Mouse (Mus musculus) right cerebral cortex, postnatal 4 days (tissue): ENCODE results near the gene Zfp52.

Source experiments
- DNase-seq: peaks from one replicate; pipeline ENCODE4 v3.0.0-alpha.2; 2022

Gene Zfp52

GRCm38 (mm10) chr17:21535096-21536001 is at the start of gene Zfp52:
Gene Zfp52, plus strand, starts transcription at chr17:21535539.
- DNase-seq: peak; percentile 37

DNA sequence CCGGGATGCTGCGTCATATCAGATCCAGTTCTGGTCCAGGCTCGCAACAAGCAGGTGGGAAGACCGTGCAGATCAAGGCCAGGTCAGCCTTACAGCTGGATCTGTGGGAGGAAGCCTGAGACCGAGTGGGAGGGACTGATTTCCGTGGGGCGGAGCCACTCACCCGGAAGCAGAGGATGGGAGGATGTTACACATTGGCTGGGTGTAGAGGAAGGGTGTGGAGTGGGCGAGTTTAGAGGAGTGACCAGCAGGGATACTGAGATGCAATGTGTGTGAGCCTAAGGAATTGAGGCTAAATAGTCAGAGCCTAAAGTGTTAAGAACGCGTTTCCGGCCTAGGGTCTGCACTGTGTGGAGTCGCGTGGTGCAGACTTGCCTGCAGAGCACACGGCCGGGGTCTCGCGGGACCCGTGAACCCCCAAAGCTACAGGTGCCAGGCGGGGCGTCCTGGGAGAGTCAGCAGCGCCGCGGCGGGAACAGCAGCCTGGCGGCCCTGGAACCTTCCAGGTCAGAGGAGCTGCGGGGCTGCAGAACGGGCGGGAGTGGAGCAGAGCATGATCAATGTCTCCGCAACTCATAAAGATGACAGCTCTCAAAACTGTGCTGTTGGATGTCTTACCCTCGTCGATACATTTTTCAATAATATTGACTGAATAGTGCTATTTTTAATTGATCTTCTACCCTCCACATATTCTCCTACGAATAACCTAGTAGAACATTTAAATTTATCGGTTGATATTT is 46.4 kb upstream of the Zfp52 start, which contains the start of gene Zfp53:
Zfp53 (plus strand) TSS at position 239 of the 740 bp plus-strand sequence.
- peak; percentile 70 for DNase-seq

- no peak for DNase-seq
These were observed 45.8 kb upstream of the Zfp52 start for GRCm38 (mm10) chr17:21489500-21490001.

DNA sequence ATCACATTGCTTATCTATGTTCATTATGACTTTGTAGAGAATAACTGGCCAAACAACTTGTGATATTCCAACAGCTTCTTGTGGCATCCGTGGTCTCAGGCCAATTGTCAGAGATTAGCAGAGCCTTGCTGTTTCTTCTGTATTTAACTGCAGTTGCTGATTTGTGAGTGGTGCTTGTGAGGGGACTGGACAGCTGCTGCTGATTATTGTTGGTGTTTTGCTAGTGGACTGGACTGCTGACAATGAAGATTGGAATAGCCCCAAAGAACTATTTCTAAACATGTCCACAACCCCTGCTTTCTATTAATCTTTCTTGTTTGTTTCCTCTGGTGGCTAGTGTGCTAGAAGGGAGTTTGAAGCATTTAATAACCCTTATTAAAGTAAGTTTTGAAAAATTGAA is 34.0 kb upstream of the Zfp52 start:
- DNase-seq: no peak

GRCm38 (mm10) chr17:21504524-21504923 is 30.8 kb upstream of the Zfp52 start:
- no peak for DNase-seq

DNA sequence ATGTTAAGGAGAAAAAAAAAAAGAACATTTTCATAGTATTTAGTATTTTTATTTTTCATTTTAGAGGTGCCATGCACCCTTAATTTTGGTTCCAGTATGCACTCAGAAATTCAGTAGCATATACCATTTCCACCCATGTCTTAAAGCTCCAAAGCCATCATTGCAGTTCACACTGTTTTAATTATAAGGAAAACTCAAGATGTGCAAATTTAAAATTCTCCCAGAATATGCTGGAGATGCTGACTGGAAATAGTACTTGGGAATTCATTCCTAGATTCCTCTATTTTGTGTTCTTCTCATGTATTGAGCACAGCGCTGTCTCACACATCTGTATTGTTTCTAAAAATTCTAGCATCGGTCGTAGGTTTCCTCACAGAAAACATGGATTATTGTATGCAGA is 29.1 kb upstream of the Zfp52 start:
- DNase-seq: no peak

GRCm38 (mm10) chr17:21509756-21510155 is 25.6 kb upstream of the Zfp52 start:
- no peak for DNase-seq

DNA sequence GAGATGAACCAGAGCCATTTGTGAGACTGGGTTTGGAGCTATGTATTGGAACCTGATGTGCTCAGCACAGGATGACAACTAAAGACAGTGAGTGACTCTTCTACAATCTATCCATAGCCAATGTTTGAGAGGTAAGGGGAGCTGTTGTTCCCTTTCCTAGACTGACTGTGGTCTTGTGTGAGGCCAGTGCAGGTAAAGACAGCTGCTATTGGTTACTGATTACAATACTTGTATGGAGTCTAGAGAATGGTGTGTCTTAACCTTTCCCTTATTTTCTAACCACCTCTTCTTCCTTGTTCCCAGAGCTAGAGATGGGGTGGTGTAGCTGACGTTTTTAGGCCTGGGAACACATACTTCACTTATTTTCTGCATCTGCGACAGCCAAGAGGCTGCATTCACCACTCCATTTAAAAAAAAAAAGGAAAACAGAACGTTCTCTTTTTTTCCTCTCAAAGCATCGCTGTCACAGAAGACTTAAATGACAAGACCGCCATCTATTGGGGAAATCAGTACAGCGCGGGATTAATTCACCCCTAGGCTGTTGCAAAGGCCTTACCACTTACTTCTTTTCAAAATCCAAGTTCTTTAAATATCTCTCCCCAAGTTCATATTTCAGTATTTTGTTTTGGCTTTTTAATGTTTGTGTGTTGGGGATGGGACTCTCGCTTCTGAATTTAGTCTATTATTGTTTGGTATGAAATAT is 19.8 kb upstream of the Zfp52 start:
- DNase-seq: peak; percentile 47

- peak; percentile 59 for DNase-seq
These were observed 18.9 kb upstream of the Zfp52 start for GRCm38 (mm10) chr17:21516201-21517129.

GRCm38 (mm10) chr17:21517130-21517671 is 18.1 kb upstream of the Zfp52 start:
- DNase-seq: no peak

- no peak for DNase-seq
These were observed 9.1 kb upstream of the Zfp52 start for GRCm38 (mm10) chr17:21526270-21526669.

- DNase-seq: no peak
These were observed 4.6 kb upstream of the Zfp52 start for GRCm38 (mm10) chr17:21530645-21531330.

- no peak for DNase-seq
These were observed 3.7 kb upstream of the Zfp52 start for GRCm38 (mm10) chr17:21531621-21532020.

DNA sequence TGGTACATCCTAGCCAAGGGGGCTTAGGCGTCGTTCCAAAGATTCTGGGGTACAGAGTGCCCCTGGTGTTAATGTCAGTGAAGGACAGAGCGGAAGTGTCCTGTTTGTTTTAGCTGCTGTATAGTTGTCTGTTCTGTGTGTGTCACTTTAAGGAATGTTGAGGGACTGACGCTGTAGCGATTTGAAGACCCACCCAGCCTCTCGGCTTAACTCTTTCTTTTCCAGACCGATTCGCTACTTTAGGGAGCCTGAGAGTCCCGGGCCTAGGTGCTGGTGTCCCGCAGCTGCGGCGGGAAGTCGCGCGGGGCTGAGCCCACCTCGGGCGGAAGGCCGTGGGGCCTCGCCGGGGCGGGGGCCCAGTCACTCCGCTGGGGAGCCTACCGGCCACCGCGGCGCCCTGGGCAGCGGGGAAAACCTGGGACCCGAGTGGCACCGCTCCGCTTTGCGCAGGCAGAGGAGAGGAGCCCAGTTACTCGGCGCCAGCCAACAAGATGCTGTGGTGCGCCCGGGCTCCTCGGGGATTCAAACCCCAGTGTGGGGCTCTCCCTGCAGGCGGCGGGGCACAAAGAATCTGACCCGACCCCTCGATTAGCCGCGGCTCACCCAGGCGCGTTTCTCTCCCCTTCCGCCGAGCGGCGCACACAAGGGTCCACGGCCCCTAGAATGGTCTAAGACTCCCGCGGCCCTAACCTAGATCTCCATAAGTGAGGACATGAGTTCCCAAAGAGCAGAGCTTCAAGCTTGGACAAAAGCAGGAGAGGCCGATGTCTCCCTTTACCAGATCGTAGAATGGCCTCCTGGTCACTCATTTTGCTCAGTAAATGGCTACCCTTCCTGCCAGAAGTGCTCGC is 3.0 kb upstream of the Zfp52 start:
- peak; percentile 65 for DNase-seq

DNA sequence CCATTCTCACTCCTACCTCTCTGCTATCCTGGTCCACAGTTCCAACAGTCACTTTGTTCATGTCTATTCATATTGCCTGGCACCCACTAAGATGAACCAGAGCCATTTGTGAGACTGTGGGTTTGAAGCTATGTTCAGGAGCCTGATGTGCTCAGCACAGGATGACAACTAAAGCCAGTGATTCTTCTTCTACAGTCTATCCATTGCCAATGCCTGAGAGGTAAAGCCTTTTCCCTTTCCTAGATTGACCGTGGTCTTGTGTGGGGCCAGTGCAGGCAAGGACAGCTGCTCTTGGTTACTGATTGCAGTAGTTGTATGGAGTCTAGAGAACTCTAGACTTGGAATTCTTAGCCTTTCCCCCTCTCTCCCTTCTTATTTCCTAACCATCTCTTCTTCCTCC is 1.4 kb upstream of the Zfp52 start:
- DNase-seq: no peak

GRCm38 (mm10) chr17:21534460-21535095 is 761 bp upstream of the Zfp52 start:
- DNase-seq: no peak

GRCm38 (mm10) chr17:21536096-21536495 is 757 bp downstream of the Zfp52 start:
- no peak for DNase-seq

- DNase-seq: no peak
These were observed 1.3 kb downstream of the Zfp52 start for GRCm38 (mm10) chr17:21536676-21537075.

DNA sequence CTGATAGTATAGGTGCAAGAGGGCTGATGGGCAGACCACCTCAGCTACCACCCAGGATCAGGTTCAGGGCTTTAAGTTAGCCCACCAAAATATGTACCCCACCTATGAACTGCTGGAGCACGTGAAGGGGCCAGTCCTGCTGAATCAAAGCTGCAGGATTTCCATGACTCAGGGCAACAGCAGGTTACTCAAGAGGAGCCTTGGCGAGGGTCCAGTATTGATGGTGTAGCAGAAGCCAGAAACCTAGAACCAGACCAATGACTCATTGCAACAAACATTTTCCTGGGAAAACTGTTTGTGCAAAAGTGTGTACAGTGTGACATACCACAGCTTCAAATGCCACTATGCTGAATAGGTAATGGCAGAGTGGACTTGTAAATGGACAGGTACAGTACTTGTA is 22.5 kb downstream of the Zfp52 start:
- no peak for DNase-seq
